Mouse (Mus musculus): ENCODE measurements at regions not wholly inside any gene's neighbourhood (a gene's known extent, or its start where the extent isn't known, plus 50 kb on each side); places are given as distances from the start of the nearest gene placed in this dataset.

DNA sequence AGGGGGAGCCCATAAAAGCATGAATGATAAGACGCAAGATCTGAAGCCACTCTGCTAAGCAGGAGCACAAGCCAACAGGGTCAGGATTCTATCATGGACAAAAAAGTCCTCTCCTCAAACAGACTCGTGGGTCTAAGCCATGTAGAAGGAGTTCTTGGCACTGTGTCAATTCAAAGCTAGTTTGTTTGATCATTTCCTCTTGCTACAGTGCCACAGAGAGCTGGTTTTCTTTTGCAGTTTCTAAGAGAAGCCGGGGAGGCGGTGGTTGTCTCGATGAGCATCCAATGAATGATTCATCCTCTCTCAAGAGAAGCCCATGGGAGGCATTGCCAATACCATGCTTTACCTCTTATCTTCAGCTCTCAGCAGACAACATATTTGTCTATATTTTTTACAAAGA is 284.6 kb upstream of the Noct start:
- no peak for DNase-seq (ENCODE audit: low read depth, low spot score)

DNA sequence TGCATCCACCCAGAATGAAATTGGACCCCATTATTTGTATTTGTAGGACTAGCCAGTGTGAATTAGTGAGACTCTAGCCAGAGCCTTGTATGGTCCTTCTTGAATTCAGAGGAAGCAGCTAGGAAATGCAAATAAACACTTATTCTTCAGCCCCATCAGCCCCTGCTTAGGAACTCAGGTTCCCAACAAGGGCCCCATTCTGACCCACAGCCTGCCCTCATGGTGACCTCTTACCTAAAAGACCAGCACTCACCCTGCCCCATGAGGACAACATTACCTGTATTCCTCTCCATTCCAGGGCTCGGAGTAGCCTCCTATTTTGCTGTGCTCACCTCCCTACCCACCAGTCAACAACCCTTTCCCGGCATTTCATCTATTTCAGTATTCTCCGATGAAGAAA is 283.6 kb upstream of the Noct start:
- no peak for DNase-seq (ENCODE audit: low read depth, low spot score)

DNA sequence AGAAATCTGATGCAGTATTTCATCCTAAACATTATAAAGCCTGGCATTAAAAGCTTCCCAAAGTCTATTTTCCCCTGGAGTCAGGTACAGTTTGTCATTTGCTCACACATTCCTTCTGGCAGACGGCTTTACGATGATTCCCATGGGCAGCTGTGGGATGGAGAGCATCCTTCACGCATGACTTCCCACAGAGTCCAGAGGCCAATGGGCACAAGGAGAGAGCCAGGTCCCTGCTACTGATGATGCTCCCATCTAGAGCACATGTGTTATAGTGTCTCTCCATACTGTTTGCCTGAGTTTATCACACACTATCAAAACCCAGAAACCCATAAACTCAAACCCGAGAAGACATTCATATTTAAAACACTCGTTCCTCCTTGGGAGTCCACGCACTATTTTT is 270.8 kb upstream of the Noct start:
- DNase-seq (ENCODE audit: low read depth, low spot score) = no peak

DNA sequence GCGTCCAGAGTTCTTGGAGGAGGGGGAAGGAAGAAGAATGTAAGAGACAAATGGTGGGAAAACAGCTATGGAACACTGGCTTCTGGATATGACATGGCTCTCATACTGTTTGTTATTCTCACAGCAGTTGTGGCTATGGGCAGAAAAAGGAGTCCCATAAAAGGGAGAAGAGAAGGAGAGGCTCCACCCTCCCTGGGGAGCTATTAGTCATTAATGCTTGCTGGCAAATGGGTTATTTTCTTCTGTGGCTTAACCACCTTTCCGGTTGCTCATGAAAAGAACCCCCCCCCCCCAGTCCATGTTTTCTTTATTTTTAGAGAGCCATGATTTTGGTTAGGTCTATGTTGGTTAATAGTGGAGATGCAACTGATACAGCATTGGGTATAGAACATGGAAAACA is 253.9 kb upstream of the Noct start:
- DNase-seq (ENCODE audit: low read depth, low spot score) = no peak

DNA sequence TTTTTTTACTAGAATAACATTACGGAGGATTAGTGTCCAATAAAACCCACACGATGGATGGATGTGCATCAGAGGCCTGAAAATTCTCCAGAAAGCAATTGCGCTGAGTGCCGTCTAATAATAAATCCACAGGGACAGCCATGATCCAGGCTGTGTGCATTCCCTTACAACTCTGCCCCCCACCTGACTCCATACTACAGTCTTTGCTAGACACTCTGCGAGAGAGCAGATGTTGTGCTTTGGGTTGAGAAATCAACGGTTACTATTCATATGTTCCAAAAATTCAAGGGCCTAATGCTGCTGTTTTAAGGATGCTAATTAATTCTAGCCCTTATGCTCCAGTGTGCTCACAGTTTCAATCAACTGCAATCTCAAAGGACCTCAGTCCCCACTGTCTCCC is 251.2 kb upstream of the Noct start:
- DNase-seq (ENCODE audit: low read depth, low spot score) = no peak

DNA sequence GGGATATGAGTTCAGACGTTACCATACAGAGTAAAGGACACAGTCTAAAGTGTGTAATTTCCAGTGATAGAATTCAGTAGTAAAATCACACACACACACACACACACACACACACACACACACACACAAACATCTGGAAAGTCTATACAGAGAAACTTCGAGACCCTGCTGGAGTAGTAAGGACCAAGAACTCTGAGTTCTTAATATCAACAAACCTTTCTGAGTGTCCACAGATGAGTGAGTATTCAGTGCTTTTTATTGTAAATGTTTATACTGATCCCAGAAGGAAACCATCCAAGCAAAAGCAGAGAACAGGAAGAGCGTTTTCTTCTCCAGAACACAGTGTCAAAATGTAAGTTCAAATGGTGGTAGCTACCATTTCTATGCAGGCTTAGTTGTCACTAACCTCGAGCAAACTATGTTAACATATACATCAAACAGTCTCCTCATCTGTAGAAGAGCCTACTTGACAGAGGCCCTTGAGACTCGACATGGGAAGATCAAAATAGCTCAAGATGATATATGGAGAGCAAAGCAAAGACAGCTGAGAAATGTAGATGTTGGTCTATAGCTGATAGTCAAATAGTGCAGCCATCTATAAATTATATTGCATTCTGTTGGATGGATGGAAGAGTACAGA is 248.0 kb upstream of the Noct start:
- no peak for DNase-seq (ENCODE audit: low read depth, low spot score)

DNA sequence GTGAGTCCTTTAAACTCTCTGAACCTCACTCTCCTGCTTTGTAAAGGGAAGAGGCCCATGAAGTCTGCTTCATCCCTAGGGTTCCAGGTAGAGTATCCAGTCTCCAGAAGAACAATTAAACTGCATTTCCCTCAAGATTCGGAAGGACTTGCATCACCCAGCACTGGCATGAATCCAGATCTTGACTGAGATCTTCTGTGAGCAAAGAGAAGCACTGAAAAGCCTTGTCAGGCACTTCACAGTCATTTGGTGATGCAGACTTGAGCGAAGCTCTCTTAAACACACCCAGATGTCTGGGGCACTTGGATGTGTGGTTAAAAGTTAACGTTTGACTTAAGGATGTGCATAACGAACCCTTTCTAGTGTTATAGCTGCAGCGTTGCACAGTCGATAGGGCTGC is 247.4 kb upstream of the Noct start:
- DNase-seq (ENCODE audit: low read depth, low spot score) = no peak

DNA sequence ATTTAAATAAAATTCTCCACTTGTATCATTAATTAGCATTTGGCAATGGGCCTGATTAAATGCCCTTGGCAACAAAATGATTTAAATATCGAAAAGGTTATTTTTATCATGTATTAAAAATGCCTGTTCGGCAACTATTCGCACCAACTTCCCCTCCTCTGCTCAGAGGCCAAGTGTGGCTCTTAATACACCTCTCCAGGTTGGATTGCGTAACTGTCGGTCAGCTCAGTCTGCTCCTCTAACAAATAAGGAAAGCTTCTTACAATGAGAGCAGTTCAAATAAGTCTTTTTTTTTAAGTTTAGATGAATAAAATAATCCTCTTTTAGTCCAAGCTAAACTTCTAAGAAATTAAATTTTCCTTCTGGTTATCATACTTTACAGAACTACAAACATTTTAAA is 245.6 kb upstream of the Noct start:
- DNase-seq (ENCODE audit: low read depth, low spot score) = no peak

DNA sequence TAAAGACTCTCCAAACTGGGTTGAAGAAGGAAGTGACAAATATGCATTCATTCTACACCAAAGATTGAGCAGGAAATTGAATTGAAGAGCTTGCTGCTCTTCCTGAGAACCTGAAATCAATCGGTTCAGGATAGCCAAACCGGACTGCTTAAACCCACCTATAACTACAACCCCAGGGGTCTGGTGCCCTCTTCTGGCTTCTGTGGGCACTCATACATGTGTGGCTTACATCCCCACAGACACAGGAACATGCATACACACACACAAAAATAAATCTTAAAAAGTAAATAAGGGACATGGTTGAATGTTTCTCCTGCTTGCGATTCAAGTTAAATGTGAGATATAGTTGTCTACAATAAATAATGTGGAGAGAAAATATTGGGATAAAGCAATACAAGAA is 244.7 kb upstream of the Noct start:
- no peak for DNase-seq (ENCODE audit: low read depth, low spot score)

DNA sequence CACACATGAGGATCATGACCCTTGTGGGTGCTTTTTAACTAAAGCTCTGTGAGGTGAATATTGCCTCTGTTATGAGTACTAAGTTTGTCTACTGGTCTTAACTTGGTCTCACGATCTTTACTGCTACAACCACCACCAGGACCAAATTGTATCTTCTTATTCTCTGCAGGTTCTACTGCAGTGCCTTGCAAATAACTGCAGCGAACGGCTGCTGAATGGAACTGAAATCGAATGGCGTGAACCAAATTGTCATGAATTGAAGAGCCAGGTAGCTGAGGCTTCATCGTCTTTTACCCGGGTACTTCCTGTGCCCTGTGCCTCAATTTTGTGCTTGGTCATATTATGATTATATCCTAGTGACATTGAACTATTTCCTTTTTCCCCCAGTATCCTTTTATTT is 242.5 kb upstream of the Noct start:
- DNase-seq (ENCODE audit: low read depth, low spot score) = no peak

DNA sequence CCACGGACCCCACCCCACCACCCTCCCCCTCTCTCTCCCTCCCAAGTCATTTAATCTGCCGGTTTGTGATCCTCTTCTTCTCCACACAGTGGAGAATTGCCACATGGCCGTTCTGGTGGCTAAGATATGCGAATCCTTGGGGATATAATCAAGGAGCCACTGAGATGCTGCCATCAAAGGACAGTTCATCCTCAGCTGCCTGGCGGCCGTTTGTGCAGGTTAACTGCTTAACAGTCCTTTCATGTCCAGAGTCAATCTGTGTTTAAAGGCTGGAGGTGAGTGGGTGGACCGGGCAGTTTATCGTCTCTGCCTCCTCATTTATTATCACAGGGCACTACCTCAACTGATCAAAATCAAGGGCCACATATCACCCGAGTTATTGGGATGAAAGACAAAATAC is 241.6 kb upstream of the Noct start:
- no peak for DNase-seq (ENCODE audit: low read depth, low spot score)

DNA sequence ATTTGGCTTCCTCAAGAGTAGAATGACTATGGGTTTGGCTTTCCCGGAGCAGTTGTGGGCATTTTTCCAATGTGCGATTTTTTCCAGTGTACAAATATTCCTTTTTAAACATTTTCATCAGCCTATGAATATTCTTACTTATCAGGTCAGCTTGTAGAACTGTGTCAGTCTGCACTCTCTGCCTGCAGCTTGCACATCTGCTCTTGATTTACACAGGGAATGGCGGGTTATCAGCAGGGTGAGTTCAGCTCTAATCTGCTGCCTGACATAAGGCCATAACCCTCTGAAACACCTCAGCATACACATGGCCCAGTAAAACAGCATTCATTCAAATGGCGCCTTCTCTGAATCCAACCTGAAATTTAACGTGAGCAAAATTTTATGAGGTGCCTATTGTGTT is 241.1 kb upstream of the Noct start:
- DNase-seq (ENCODE audit: low read depth, low spot score) = no peak

DNA sequence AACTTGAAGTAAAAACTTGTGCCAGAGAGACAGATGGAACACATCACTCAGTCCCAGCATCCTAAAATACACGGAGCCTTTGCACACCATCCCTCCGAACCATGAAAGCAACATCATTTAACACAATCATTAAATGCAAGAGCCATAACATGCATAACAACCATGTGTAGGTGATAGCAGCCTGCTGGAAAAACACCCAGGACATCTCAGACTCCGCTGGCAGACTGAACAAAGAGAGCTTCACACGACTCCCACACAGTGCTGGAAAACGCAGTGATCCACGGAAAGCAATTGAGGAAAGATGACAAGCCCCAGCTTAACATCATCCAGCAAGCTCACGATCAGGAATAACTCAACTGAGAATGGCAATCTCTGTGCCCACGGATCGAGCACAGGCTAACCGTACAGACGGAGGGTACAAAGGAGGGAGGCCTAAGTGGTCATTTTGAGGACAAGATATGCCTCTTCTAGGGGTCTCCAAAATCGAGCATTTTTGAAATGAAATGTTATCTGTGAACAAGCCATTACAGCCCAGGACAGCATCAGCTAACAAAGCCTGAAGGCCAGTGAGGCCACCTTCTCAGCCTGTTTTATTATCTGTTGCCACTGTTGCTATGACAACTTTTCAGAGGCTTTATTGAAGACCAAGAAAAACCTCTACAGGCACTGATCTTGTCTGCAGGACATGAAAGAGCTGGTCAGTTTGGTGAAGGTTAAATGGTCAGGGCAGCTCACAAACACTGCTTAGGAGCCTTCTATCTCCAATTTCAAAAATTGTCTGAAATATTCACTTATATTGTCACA is 240.1 kb upstream of the Noct start:
- DNase-seq (ENCODE audit: low read depth, low spot score) = no peak

DNA sequence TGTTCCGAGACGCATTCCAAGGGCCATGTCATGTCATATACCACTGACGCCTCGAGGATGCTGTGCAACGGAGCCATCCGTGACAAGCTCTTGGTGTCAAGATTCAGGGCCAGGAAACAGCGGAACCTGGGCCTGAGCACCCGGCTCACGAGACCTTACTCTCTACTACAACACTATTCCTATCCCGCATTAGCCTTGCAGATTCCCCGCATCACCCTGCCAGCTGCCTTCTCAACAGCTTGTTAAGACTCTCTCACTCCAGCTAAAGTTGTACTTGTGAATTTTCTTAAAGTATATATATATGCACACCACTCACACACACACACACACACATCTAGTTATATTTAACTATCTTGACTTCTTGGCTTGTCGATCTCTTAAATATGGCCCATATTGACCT is 236.4 kb upstream of the Noct start:
- DNase-seq (ENCODE audit: low read depth, low spot score) = no peak

DNA sequence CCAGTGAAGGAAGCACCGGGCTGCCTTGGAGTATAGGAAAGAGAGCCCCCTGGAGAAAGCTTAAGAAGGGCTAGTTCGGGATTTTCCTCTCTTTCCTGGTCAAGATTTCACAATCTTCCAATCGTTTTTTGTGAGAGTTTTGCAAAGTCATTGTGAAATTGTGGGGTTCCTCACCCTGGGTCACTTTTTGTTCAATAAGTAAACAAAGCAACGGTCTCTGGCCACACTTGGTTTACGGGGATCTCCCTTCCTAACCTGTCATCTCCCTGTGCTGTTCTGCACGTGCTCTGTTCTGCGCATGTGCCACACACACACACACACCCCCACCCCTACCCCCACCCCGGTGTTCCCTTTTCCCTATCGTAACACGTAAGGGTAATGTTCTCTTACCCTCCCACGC is 233.4 kb upstream of the Noct start:
- DNase-seq (ENCODE audit: low read depth, low spot score) = no peak

DNA sequence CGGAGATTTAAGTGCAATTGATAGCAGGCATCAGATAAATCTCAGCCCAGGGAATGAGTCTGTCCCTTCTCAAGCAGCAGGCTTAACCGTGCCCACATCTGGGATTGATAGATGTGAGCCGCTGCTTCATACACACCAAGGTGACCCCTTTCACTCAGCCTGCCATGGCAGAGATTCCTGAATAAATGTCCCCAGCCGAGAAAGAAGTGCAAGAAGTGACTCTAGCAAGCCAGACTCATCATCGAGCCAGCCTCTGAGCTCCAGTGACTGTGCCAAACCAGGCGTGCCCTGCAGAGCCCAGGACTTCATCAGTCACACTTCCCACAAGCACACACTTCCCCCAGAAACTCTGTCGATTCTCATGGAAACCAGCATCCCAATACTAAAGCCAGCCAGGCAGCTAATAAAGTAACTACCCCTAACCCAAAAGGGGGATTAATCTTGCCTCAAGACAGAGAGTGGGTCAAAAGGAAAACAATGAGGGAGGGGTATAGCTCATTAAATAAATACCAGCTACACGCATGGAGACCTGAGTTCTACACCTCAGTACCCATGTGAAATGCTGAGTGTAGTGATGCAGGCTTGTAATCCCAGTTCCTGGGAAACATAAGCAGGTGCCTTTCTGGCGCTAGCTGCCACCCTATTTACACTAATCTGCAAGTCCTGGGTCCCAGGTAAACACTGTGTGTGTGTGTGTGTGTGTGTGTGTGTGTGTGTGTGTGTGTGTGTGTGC is 231.5 kb upstream of the Noct start:
- no peak for DNase-seq (ENCODE audit: low read depth, low spot score)

DNA sequence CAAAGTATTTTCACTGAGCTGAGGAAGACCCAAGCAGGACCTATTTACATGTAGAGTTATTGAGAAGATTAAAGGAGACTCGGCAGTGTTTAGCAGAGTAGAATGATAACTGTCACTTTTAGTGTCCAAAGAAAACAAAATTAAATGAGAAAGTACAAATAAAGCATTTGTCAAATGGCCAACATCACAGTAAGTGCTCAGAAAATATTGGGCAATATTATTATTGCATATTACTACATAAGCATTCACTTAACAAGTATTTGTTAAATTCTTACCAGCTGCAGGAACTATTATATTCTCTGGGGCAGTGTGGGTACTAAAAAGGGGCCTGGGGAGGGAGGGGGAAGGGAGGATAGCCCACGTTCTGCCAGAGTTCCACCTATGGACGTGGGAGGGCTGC is 224.5 kb upstream of the Noct start:
- DNase-seq (ENCODE audit: low read depth, low spot score) = no peak

DNA sequence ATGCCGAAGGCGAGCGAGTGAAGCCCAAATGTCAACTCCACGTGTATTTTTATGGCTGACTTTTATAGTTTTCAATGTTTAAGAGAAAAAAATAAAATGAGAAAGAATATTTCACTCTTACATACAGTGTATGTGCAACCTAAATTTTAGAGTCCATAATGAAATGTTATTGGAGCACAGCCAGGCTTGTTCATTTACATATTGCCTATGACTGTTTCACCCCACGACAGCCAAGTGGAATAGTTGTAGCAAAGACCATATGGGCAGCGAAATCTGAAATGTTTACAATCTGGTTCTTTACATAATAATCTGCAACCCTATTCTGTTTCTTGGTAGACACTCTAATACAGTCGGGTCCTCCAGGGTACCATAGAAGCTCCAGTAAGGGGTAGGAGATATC is 223.3 kb upstream of the Noct start:
- DNase-seq (ENCODE audit: low read depth, low spot score) = no peak

DNA sequence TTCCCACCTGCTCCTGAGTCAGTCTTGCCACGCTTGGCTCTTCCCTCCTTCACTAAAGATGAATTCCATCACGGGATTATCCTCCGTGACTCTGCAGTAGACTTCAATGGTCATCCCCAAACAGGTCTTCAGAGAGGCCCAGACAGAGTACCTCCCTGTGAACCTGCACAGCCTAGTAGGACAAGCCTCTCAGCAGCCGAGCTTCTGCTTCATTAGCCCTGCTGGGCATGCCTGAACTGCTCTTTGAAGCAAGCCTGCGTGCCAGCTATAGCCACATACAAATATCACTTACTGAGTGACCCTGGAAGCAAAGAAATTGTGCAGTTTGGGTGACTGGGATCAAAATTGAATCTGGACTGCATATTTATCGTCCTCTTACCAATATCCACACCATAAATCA is 221.6 kb upstream of the Noct start:
- DNase-seq (ENCODE audit: low read depth, low spot score) = no peak

DNA sequence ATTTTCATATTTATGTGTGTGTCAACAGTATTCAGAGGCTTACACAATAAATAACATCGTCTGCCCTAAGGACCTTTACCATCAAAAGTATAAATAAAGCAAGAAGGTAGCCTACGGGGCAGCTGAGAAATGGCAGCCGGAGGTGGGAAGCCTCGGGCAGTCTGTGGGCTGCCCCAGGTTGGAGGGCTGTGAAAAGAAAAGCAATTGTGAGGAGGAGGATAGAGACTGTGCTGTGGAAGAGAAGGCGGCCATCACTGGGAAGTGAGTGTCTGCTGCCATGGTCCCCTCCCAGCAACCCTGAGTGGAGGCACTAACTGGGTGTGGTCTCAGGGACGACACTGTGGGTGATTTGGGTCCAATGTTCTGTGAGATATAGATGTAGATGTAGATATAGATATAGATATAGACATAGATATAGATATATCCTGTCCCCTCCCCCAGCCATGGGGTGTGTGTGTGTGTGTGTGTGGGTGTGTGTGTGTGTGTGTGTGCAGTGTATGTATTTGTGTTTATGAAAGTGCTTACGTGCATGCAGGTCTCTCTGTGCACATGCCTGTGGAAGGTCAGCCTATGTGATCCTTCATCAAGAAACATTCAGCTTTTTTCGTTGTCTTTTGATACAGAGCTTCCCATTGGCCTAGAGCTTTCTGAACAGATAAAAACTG is 220.6 kb upstream of the Noct start:
- DNase-seq (ENCODE audit: low read depth, low spot score) = no peak

DNA sequence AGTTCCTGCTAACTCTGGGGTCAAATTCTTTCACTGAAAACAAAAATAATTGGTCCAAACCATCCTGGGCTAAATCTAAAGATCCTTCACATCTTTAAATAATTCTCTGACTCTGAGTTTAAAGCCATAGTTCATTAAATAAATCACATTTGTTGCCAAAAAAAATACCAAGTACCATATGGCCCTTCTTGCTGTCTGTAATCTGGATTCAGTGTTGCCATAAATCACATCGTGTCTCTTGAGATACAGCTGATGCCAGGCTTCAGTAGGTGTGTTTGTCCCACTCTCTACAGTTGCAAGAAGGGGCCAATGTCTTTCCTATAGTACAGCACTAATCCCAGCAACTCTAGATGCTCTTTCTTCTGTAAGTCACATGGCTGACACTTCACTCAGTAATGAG is 220.0 kb upstream of the Noct start:
- no peak for DNase-seq (ENCODE audit: low read depth, low spot score)

DNA sequence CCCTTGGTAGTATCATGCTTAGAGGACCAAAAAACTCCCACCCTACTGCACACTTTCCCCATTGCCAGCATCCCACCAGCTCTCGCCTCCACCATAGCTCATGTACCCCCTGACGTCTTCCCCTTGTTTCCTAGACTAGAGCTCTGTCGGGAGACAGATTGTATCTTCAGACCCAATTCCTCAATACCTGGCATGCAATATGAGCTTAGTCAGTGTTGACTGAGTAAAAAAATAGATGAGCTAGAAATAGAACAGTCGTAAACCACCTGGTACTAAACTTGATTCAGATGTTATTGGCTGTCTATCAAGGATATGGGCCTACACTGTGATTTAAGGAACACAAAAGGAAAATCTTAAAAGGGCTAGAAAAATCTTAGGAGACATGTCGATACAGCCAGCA is 215.1 kb upstream of the Noct start:
- no peak for DNase-seq (ENCODE audit: low read depth, low spot score)

Data from WW6 (cell line).